Mouse (Mus musculus) limb, embryonic 14.5 days (tissue): ENCODE measurements around the gene Tmeff1. TPM values are rescaled to one million over a fixed set of nuclear protein-coding genes. Genes with fewer than 3 reads are reported as not detected.
A peak's percentile ranks its signal among the peaks of the same experiment; 100 is the strongest.
"Not testable (repeated sequence)": the region's sequence is repeated elsewhere in the genome, so short reads cannot be mapped to it uniquely, and the experiment has no call there.

ENCODE experiments used
- ATAC-seq: fragments of 200-750 bp; cut with Nextera tagmentation; 2 replicates; pipeline ENCODE4 v1.8.0; 2017; ENCODE audit warnings: low read depth, moderate number of reproducible peaks, moderate TSS enrichment; ENCODE audit not compliant: low FRiP score
- DNase-seq: peaks from one replicate; pipeline ENCODE4 v3.0.0-alpha.2; 2015; ENCODE audit warnings: low spot score
- H3K27ac ChIP-seq: fragments of 300-500 bp; sonication (generic); replicated peaks from 2 replicates; pipeline ENCODE4 v1.5.1; 2014; ENCODE audit warnings: low read depth, mild to moderate bottlenecking, low read length, moderate library complexity, mixed read lengths
- H3K27me3 ChIP-seq: fragments of 300-500 bp; sonication (generic); 2 replicates; pipeline ENCODE4 v1.6.1; 2014; ENCODE audit warnings: low read length, mixed read lengths; ENCODE audit not compliant: control insufficient read depth, insufficient read depth
- H3K36me3 ChIP-seq: fragments of 300-500 bp; sonication (generic); 2 replicates; pipeline ENCODE4 v1.6.1; 2014; ENCODE audit warnings: mild to moderate bottlenecking, low read length, moderate library complexity, mixed read lengths; ENCODE audit not compliant: control insufficient read depth, insufficient read depth
- H3K4me1 ChIP-seq: fragments of 300-500 bp; sonication (generic); 2 replicates; pipeline ENCODE4 v1.6.1; 2014; ENCODE audit warnings: antibody characterized with exemption, low read length, mixed read lengths; ENCODE audit not compliant: control insufficient read depth, insufficient read depth
- H3K4me2 ChIP-seq: fragments of 300-500 bp; sonication (generic); replicated peaks from 2 replicates; pipeline ENCODE4 v1.6.1; 2014; ENCODE audit warnings: low read depth, mild to moderate bottlenecking, low read length, moderate library complexity; ENCODE audit not compliant: severe bottlenecking
- H3K4me3 ChIP-seq: fragments of 300-500 bp; sonication (generic); replicated peaks from 2 replicates; pipeline ENCODE4 v1.5.1; 2014; ENCODE audit warnings: low read length
- H3K9ac ChIP-seq: fragments of 300-500 bp; sonication (generic); 2 replicates; pipeline ENCODE4 v1.6.1; 2014; ENCODE audit warnings: mild to moderate bottlenecking, low read depth, low read length, moderate library complexity; ENCODE audit not compliant: severe bottlenecking
- H3K9me3 ChIP-seq: fragments of 300-500 bp; sonication (generic); 2 replicates; pipeline ENCODE4 v1.6.1; 2016; ENCODE audit warnings: low read length; ENCODE audit not compliant: control insufficient read depth
- POLR2A ChIP-seq: fragments of 200-500 bp; IDR thresholded peaks from 2 replicates; pipeline ENCODE4 v1.8.0; 2012; ENCODE audit warnings: inconsistent platforms, mild to moderate bottlenecking, moderate library complexity, borderline replicate concordance; ENCODE audit not compliant: insufficient read depth, insufficient read length; ENCODE audit errors: extremely low read depth
- WGBS: fragments of 180-500 bp; shearing (Covaris S2); extraction: QIAGEN DNeasy Blood & Tissue Kit; methylation state at CpG from one replicate; pipeline ENCODE4 v1.1.7; 2014; 5-methylcytosine and 5-hydroxymethylcytosine counted together
- polyA plus RNA-seq, 2 experiments: library from polyadenylated mRNA; depleted of rRNA in 1 of 2; stranded (reverse) in 1 of 2; unstranded in 1 of 2; fragments of >200 nt; fragmentation: Nextera tagmentation in 1 of 2; extraction: Ambion mirVana in 1 of 2; gene quantifications; 2 replicates each; pipeline versions ENCODE4 v1.2.1 to v1.2.3; 2012 to 2014

Gene Tmeff1
- polyA plus RNA-seq, 2 experiments, result 55.4 to 71.7 TPM

DNA sequence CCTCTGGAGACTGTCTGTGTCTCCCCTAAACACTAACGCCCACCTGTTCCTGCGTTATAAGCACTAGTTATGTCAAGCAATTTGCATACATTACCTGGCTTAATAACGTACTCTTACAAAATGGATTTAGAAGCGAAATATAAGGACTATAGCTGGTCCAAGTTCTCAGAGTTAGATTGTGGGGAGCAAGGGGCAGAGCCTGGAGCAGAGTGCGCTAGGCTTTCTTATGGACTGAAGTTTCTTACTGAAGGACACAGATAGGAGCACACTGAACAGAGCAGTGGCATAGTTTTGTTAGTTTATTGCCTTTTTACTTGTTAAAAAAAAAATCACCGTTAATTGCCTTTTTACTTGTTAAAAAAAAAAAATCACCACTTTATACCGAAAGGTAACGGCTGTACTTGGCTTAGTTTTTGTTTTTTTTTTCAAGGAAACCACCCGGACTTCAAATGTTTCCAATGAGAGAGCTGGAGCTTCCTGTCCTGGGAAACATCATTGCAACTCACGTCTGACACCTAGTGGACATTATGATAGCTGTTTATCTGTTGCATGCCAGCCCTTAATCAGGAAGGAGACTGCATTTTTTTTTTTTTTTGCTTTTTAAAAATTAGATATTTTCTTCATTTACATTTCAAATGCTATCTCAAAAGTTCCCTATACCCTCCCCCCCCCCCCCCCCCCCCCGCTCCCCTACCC, 95.8 kb downstream of the Tmeff1 start:
- 41% methylated on average over 10 of the region's 11 CpGs for WGBS
- no peak for TF ChIP-seq POLR2A

DNA sequence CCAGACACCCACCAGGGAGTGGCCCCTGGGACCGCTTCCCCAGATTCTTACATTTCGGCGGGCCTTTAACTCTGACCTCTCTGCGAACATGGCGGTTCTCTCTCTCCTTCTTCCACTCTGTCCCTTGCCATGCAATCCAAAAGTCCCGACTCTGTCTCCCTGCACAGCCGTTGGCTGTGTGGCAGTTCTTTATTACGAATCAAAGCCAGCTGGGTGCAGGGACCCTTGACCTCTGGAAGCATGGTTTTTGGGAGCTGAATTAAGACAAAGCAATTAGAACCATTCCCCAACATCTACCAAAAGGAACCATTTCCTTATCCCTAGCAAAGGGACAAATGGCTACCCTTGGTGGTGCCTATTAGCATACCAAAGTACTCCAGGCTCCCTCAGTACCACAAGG, 98.2 kb downstream of the Tmeff1 start:
- TF ChIP-seq POLR2A, result no peak
- no peak for DNase-seq
- H3K27ac ChIP-seq, result no peak overlapping the region
- no peak overlapping the region for H3K4me3 ChIP-seq
- H3K9me3 ChIP-seq, result no peaks in the 10 kb centered on the region
- H3K4me1 ChIP-seq, result no peaks in the 10 kb centered on the region
- no peaks in the 10 kb centered on the region for H3K27me3 ChIP-seq
- ATAC-seq, result no peak
- no peak overlapping the region for H3K9ac ChIP-seq
- H3K4me2 ChIP-seq, result no peak overlapping the region
- 70% methylated on average over 8 of the region's 8 CpGs for WGBS
- no peaks in the 10 kb centered on the region for H3K36me3 ChIP-seq

More for the DNA sequence above, 95.8 kb downstream of the Tmeff1 start:
- Histone ChIP-seq H3K27me3 (no peaks in the 10 kb centered on the region), H3K4me3 (no peak overlapping the region), H3K36me3 (no peaks in the 10 kb centered on the region; the same call in 1 of the 2 replicates), H3K4me2 (no peak overlapping the region), H3K4me1 (no peaks in the 10 kb centered on the region), H3K9me3 (no peaks in the 10 kb centered on the region), H3K27ac (no peak overlapping the region), H3K9ac (no peak overlapping the region)
- DNase-seq (peak; percentile 92), ATAC-seq (peak; percentile 42; the same call in 1 of the 2 replicates)

DNA sequence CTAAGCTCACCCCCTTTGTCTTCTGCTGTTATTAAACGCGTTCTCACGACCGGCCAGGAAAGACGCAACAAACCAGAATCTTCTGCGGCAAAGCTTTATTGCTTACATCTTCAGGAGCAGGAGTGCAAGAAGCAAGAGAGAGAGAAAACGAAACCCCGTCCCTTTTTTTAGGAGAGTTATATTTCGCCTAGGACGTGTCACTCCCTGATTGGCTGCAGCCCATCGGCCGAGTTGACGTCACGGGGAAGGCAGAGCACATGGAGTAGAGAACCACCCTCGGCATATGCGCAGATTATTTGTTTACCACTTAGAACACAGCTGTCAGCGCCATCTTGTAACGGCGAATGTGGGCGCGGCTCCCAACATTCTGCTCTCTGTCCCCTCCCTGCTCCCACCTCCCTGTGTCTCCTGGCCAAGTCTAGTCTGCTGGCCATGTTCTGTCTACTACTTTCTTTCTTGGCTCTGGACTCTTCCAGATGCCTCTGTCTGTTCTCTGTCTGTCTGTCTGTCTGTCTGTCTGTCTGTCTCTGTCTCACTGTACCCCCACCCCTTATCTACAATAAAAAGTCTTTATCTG, 98.7 kb downstream of the Tmeff1 start:
- H3K4me2 ChIP-seq, H3K4me3 ChIP-seq, H3K4me1 ChIP-seq, H3K27me3 ChIP-seq, ATAC-seq, DNase-seq, H3K36me3 ChIP-seq, H3K9ac ChIP-seq, H3K9me3 ChIP-seq, H3K27ac ChIP-seq: not testable (repeated sequence)
- 93% methylated on average over 14 of the region's 21 CpGs for WGBS

DNA sequence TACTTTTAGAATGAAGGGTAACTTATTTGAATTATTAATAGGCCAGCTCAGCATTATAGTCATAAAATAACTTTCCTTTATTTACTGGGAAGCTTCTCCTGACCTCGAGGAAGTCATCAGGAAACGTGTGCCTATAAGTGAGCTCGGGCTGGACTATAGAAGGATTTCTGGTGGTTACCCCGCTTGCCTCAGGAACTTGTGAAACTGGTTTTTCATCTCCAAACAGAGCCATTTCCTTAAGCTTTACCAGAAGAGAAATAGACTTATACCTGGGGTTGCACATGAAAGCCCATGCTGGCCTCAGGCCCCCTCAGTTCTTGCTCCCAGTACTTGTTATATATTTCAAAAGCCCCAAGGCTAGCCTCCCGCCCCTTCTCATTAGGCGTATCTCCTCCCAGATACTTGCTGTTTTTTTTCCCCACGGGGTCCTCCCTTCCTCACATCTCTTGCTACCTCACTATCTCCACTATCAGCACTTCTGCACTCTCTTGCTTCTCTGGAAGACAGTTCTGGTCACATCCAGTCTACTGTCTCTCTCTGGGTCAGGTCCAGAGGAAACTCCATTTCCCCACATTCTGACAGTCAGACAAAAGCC, 99.7 kb downstream of the Tmeff1 start:
- DNase-seq, result no peak
- Histone ChIP-seq H3K4me3 (no peak overlapping the region), H3K9me3 (no peaks in the 10 kb centered on the region), H3K36me3 (no peaks in the 10 kb centered on the region), H3K27me3 (no peaks in the 10 kb centered on the region), H3K27ac (no peak overlapping the region), H3K4me2 (no peak overlapping the region), H3K4me1 (no peaks in the 10 kb centered on the region), H3K9ac (no peak overlapping the region)
- ATAC-seq, result no peak
- WGBS, result 79% methylated on average over 7 of the region's 7 CpGs
- no peak for TF ChIP-seq POLR2A

DNA sequence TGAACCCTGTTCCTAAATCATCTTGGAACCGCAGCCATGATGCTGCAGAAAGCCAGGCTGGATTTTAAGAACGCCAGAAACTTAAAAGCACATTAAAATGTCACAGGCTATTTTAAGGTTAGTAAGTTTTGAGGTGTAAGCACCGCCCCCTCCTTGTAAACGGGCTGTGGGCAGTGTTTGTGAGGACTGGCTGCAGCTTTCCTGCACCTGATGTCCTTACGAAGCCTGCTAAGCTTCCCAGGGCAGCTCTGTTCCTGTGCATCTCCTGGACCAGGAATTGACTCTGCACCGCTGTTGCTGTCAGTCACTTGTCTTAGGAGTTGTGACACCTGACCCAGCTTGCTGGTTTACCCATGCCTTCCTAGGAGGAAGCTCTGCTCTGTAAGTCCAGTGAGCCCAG, 103.2 kb downstream of the Tmeff1 start:
- WGBS, result 28% methylated on average over 6 of the region's 6 CpGs
- no peak overlapping the region for H3K27ac ChIP-seq
- no peaks in the 10 kb centered on the region for H3K4me1 ChIP-seq
- no peak for TF ChIP-seq POLR2A
- H3K36me3 ChIP-seq, result no peaks in the 10 kb centered on the region
- no peaks in the 10 kb centered on the region for H3K9me3 ChIP-seq
- no peak for DNase-seq
- H3K4me3 ChIP-seq, result no peak overlapping the region
- no peaks in the 10 kb centered on the region for H3K27me3 ChIP-seq
- no peak overlapping the region for H3K9ac ChIP-seq
- ATAC-seq, result no peak
- no peak overlapping the region for H3K4me2 ChIP-seq
